Mouse (Mus musculus) neural tube, embryonic 13.5 days (tissue): ENCODE data around the gene Fgf14. TPM values are rescaled to one million over a fixed set of nuclear protein-coding genes. Genes with fewer than 3 reads are reported as not detected.
A peak's percentile ranks its signal among the peaks of the same experiment; 100 is the strongest.

Experiments used
- ATAC-seq: fragments of 200-750 bp; cut with Nextera tagmentation; 2 replicates; pipeline ENCODE4 v1.8.0; 2017; ENCODE audit warnings: low read depth, mild to moderate bottlenecking, moderate TSS enrichment, moderate library complexity
- H3K27ac ChIP-seq: fragments of 300-500 bp; sonication (generic); replicated peaks from 2 replicates; pipeline ENCODE4 v1.5.1; 2015; ENCODE audit warnings: moderate library complexity, mild to moderate bottlenecking, inconsistent platforms
- H3K27me3 ChIP-seq: fragments of 300-500 bp; sonication (generic); 2 replicates; pipeline ENCODE4 v1.6.1; 2015; ENCODE audit warnings: mild to moderate bottlenecking, inconsistent platforms
- H3K36me3 ChIP-seq: fragments of 300-500 bp; sonication (generic); 2 replicates; pipeline ENCODE4 v1.6.1; 2015; ENCODE audit warnings: mild to moderate bottlenecking, inconsistent platforms
- H3K4me1 ChIP-seq: fragments of 300-500 bp; sonication (generic); replicated peaks from 2 replicates; pipeline ENCODE4 v1.6.1; 2015; ENCODE audit warnings: inconsistent platforms
- H3K4me2 ChIP-seq: fragments of 300-500 bp; sonication (generic); 2 replicates; pipeline ENCODE4 v1.6.1; 2015; ENCODE audit warnings: inconsistent platforms, mild to moderate bottlenecking, moderate library complexity
- H3K4me3 ChIP-seq: fragments of 300-500 bp; sonication (generic); 2 replicates; pipeline ENCODE4 v1.5.1; 2015; ENCODE audit warnings: mild to moderate bottlenecking, inconsistent platforms
- H3K9ac ChIP-seq: fragments of 300-500 bp; sonication (generic); 2 replicates; pipeline ENCODE4 v1.6.1; 2015; ENCODE audit warnings: moderate library complexity, mild to moderate bottlenecking, inconsistent platforms
- H3K9me3 ChIP-seq: fragments of 300-500 bp; sonication (generic); 2 replicates; pipeline ENCODE4 v1.6.1; 2016; ENCODE audit warnings: inconsistent platforms
- WGBS: fragments of 180-500 bp; shearing (Covaris S2); methylation state at CpG from one replicate; pipeline ENCODE4 v1.1.7; 2015; 5-methylcytosine and 5-hydroxymethylcytosine counted together
- polyA plus RNA-seq: library from polyadenylated mRNA; unstranded; fragments of >200 nt; fragmentation: Nextera tagmentation; extraction: Ambion mirVana; gene quantifications from 2 replicates; pipeline ENCODE4 v1.2.1, GENCODE M21; 2015

Gene Fgf14
- 17.2 and 18.7 TPM in 2 replicates for polyA plus RNA-seq

GRCm38 (mm10) chr14:124676506-124677177 lies at the start of gene Fgf14:
Fgf14 (minus strand) TSS chr14:124677127.
- H3K27me3 ChIP-seq, result no peaks in the 10 kb centered on the region
- ATAC-seq, result no peak
- WGBS, result 2% methylated on average over 12 of the region's 12 CpGs

GRCm38 (mm10) chr14:124677379-124677778 lies 452 bp upstream of the Fgf14 start:
- Histone ChIP-seq H3K4me3 (peak overlapping the region; percentile 55), H3K4me2 (peak overlapping the region; percentile 76), H3K4me1 (peaks cover 24% of the 10 kb centered on the region), H3K27ac (peak overlapping the region; percentile 65), H3K9me3 (no peaks in the 10 kb centered on the region), H3K27me3 (no peaks in the 10 kb centered on the region), H3K36me3 (no peaks in the 10 kb centered on the region), H3K9ac (peak overlapping the region; percentile 77)
- WGBS, result under 1% methylated on average over 10 of the region's 10 CpGs
- peak; percentile 93 for ATAC-seq

More at GRCm38 (mm10) chr14:124676506-124677177, at the start of gene Fgf14:
- Histone ChIP-seq H3K27ac (peak within 1 kb of the TSS; percentile 65), H3K4me1 (peaks cover 24% of the 10 kb centered on the region), H3K4me3 (peak within 1 kb of the TSS; percentile 55), H3K9ac (peak within 1 kb of the TSS; percentile 77), H3K4me2 (peak within 1 kb of the TSS; percentile 76), H3K36me3 (no peaks in the 10 kb centered on the region), H3K9me3 (no peaks in the 10 kb centered on the region)

- Histone ChIP-seq H3K4me3 (peak overlapping the region; percentile 55), H3K9ac (peak overlapping the region; percentile 77), H3K4me1 (peaks cover 28% of the 10 kb centered on the region), H3K27ac (peak overlapping the region; percentile 65), H3K9me3 (no peaks in the 10 kb centered on the region), H3K36me3 (no peaks in the 10 kb centered on the region), H3K27me3 (no peaks in the 10 kb centered on the region), H3K4me2 (peak overlapping the region; percentile 76)
- peak; percentile 70 for ATAC-seq
- WGBS, result 6% methylated on average over 23 of the region's 23 CpGs
Measured at GRCm38 (mm10) chr14:124675654-124676505, 1.0 kb downstream of the Fgf14 start.

GRCm38 (mm10) chr14:124675142-124675653 lies 1.7 kb downstream of the Fgf14 start:
- H3K27ac ChIP-seq, result peak overlapping the region; percentile 65; the same call in 1 of the 2 replicates

GRCm38 (mm10) chr14:124674536-124675141 lies 2.3 kb downstream of the Fgf14 start:
- peaks cover 39% of the 10 kb centered on the region for H3K4me1 ChIP-seq
- ATAC-seq, result peak; percentile 4; the same call in 1 of the 2 replicates
- H3K27ac ChIP-seq, result 0 out of 2 replicates have a peak overlapping the region, but pooled peaks have one; percentile 65
- peak overlapping the region; percentile 77 for H3K9ac ChIP-seq
- WGBS, result 18% methylated on average over 8 of the region's 8 CpGs
- no peaks in the 10 kb centered on the region for H3K36me3 ChIP-seq
- H3K4me3 ChIP-seq, result peak overlapping the region; percentile 55
- H3K27me3 ChIP-seq, result no peaks in the 10 kb centered on the region
- peak overlapping the region; percentile 76 for H3K4me2 ChIP-seq
- no peaks in the 10 kb centered on the region for H3K9me3 ChIP-seq

More at GRCm38 (mm10) chr14:124675142-124675653, 1.7 kb downstream of the Fgf14 start:
- peak overlapping the region; percentile 76 for H3K4me2 ChIP-seq
- H3K4me1 ChIP-seq, result peaks cover 34% of the 10 kb centered on the region
- no peaks in the 10 kb centered on the region for H3K9me3 ChIP-seq
- H3K4me3 ChIP-seq, result peak overlapping the region; percentile 55
- peak overlapping the region; percentile 77 for H3K9ac ChIP-seq
- under 1% methylated on average over 21 of the region's 21 CpGs for WGBS
- H3K36me3 ChIP-seq, result no peaks in the 10 kb centered on the region
- ATAC-seq, result peak; percentile 57
- H3K27me3 ChIP-seq, result no peaks in the 10 kb centered on the region

GRCm38 (mm10) chr14:124669739-124670138 lies 7.2 kb downstream of the Fgf14 start:
- Histone ChIP-seq H3K27me3 (no peaks in the 10 kb centered on the region), H3K36me3 (no peaks in the 10 kb centered on the region), H3K9ac (no peak overlapping the region), H3K9me3 (no peaks in the 10 kb centered on the region), H3K4me2 (0 out of 2 replicates have a peak overlapping the region, but pooled peaks have one; percentile 4), H3K4me3 (no peak overlapping the region), H3K27ac (peak overlapping the region; percentile 35; the same call in 1 of the 2 replicates), H3K4me1 (peaks cover 29% of the 10 kb centered on the region)
- WGBS, result 6% methylated on average over 7 of the region's 7 CpGs
- ATAC-seq, result peak; percentile 96

GRCm38 (mm10) chr14:124642822-124643221 lies 34.1 kb downstream of the Fgf14 start:
- Histone ChIP-seq H3K4me1 (no peaks in the 10 kb centered on the region), H3K4me3 (no peak overlapping the region), H3K9ac (no peak overlapping the region), H3K27me3 (no peaks in the 10 kb centered on the region), H3K9me3 (no peaks in the 10 kb centered on the region), H3K27ac (no peak overlapping the region), H3K36me3 (no peaks in the 10 kb centered on the region), H3K4me2 (no peak overlapping the region)
- 89% methylated on average over 3 of the region's 3 CpGs for WGBS
- no peak for ATAC-seq

- Histone ChIP-seq H3K9ac (no peak overlapping the region), H3K9me3 (no peaks in the 10 kb centered on the region)
Measured at GRCm38 (mm10) chr14:124634881-124635280, 42.0 kb downstream of the Fgf14 start.

GRCm38 (mm10) chr14:124613473-124613872 lies 63.5 kb downstream of the Fgf14 start:
- Histone ChIP-seq H3K27ac (no peak overlapping the region), H3K4me2 (no peak overlapping the region), H3K4me1 (no peaks in the 10 kb centered on the region), H3K9me3 (no peaks in the 10 kb centered on the region; the same call in 1 of the 2 replicates), H3K36me3 (peaks cover 4% of the 10 kb centered on the region; the same call in 1 of the 2 replicates), H3K4me3 (no peak overlapping the region), H3K27me3 (no peaks in the 10 kb centered on the region), H3K9ac (no peak overlapping the region)
- WGBS, result 67% methylated on average over 2 of the region's 2 CpGs
- ATAC-seq, result no peak

More at GRCm38 (mm10) chr14:124634881-124635280, 42.0 kb downstream of the Fgf14 start:
- ATAC-seq, result no peak
- no peaks in the 10 kb centered on the region for H3K4me1 ChIP-seq
- H3K27me3 ChIP-seq, result no peaks in the 10 kb centered on the region
- 36% methylated on average over 2 of the region's 2 CpGs for WGBS
- no peaks in the 10 kb centered on the region for H3K36me3 ChIP-seq
- H3K4me2 ChIP-seq, result no peak overlapping the region
- no peak overlapping the region for H3K4me3 ChIP-seq
- no peak overlapping the region for H3K27ac ChIP-seq

- no peak overlapping the region for H3K4me3 ChIP-seq
- H3K4me1 ChIP-seq, result no peaks in the 10 kb centered on the region
- H3K9me3 ChIP-seq, result no peaks in the 10 kb centered on the region; the same call in 1 of the 2 replicates
- ATAC-seq, result no peak
- H3K36me3 ChIP-seq, result peaks cover 4% of the 10 kb centered on the region; the same call in 1 of the 2 replicates
- no peak overlapping the region for H3K9ac ChIP-seq
- no peak overlapping the region for H3K27ac ChIP-seq
- no peak overlapping the region for H3K4me2 ChIP-seq
- 88% methylated on average over 2 of the region's 2 CpGs for WGBS
- no peaks in the 10 kb centered on the region for H3K27me3 ChIP-seq
Measured at GRCm38 (mm10) chr14:124606036-124606711, 70.8 kb downstream of the Fgf14 start.
